Mouse (Mus musculus) embryo, embryonic 9.5 days (tissue): ENCODE measurements around the gene Olfr794.

Experiments used
- DNase-seq: peaks from one replicate; pipeline ENCODE4 v3.0.0-alpha.2; 2017; ENCODE audit errors: extremely low spot score

Gene Olfr794

DNA sequence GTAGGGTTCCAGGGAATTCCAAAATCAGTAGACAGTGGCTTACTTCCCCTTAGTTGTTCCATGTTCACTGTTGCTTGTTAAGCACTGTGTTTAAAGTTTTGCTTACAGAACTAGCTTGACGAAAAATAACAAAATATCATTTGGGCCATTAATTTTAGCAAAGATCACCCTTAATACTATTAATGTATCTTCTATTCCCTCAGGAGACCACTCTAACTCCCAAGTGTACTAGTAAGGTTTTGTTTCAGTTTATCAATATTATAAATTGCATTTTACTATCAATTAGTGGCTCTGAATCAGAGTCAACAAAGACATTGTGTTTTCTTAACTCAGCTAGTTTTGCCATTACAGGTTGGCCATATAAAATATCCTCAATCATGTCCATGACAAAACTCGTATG is at the start of gene Olfr794:
Gene Olfr794 (plus strand): TSS at position 301 of the 400 bp plus-strand sequence.
- DNase-seq = no peak

DNA sequence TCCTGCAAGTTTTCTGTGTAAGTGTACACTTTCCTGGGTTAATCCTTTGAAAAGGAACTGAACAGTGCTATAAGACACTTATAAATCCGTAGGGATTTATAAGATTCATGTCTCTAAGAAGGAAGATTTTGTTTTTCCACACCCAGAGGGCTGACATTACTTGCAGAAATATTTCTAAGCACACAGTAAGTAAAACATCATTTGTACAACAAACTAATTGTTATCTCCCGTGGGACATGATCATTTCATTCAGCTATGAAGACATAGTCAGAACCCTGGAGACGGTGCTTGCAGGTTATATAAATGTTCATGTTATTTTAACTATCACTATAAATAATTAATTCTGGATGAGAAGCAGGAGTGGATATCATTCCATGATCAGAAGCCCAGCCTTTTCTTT is 46.0 kb upstream of the Olfr794 start, which contains the start of gene Olfr791:
Gene Olfr791 (plus strand): TSS at position 301 of the 400 bp plus-strand sequence.
- DNase-seq = no peak

GRCm38 (mm10) chr10:129538862-129539261 is 28.6 kb upstream of the Olfr794 start, which contains the start of gene Olfr792:
TSS of gene Olfr792 (plus strand) at chr10:129539162.
- no peak for DNase-seq

DNA sequence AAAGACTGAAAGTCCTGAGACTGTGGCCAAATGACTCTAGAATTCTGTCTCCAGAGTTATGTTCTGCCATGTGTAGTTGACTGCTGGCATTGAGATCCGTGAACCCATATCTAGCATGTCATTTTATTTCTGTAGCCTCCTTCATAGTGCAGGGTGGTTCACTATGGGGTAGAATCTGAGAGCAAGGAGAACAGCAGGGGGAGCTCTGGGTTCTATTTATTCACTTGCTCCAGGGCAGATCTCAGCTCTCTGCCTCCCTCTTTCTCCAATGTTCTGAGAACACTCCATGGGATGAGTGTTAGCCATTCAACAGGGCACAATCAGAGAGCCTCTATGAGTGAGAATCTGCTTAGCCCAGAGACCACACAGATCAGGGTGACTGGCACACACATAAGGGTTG is 18.1 kb upstream of the Olfr794 start:
- DNase-seq = no peak

DNA sequence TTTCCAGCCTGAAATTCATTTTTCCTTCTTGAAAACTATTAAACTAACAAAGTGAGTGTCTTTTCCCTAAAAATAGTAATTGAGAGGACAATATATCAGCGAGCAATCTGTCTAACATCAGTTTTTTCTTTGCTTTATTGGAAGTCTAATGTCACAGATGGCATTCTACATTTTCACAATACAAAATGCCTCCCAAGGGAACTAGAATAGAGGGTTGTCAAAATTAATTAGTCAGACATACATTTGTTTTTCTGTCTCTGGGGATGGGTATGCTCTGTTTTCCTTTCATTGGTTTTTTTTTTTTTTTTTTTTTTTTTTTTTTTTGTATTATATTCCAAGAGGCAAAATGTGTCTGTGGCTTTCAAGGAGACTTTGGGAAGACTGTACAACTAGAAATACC is 9.6 kb downstream of the Olfr794 start:
- no peak for DNase-seq

- DNase-seq = no peak
Measured at GRCm38 (mm10) chr10:129612470-129612869, 45.0 kb downstream of the Olfr794 start, which contains the start of gene Olfr796. TSS of gene Olfr796 (minus strand) at chr10:129612570.

GRCm38 (mm10) chr10:129621724-129622123 is 54.3 kb downstream of the Olfr794 start:
- DNase-seq = no peak
